Mouse (Mus musculus): ENCODE data around the gene Oxa1l.

The Oxa1l gene

DNA sequence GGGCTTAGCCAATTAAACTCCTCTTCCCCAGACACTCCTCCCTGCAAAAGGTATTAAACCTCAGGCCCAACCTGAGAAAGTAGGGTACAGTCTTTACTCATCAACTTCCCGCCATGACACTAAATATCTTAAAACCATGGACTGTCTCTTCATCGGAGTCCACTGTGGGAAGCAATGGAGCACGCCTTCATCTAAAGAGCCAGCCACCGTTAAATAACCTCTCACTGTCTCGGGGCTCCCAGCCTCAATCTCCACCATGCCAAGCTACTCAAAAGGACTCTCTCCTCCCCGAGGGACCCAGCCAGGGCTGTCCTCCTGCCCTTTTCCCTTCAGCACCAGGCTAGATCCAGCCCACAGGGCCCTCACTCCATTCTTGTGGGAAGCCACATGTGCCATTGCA is 10.0 kb downstream of the Oxa1l start:
- no peak for DNase-seq (ENCODE audit: low spot score in 2 of 2)

DNA sequence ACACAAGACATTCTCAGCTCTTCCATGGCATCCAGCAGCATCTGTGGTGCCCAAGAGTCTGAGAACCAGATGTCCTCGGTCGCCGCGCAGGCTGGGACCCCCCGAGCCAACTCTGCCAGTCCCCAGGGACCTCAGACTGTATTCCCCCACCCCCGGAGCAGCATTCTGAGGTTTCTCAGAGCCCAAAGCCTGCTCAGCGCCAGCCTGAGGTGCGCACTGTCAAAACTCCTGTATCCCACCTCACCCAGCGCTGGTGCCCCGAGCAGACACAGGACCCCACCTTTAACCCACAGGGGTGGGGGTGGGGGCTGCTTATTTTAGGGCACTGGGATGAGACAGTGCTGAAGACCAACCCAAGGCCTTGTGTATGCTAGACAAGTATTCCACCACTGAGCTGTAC is 10.8 kb downstream of the Oxa1l start:
- no peak for DNase-seq (ENCODE audit: low spot score in 2 of 2)

DNA sequence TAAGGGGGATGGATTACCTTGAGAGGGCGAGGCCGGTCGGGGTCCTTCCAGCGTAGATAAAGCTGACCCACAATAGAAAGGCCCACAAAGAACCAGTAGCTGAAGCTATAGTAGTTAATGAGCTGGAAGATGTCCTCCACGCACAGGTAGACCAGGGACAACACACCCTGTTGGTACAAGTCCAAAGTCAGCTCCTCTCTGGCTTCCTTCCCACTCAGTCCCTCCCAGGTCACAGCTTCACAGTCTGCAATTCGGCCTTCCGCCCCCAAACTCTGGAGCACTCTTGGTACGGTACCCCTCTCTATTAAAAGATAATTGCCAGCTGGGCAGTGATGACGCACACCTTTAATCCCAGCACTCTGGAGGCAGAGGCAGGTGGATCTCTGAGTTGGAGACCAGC is 12.3 kb downstream of the Oxa1l start:
- no peak for DNase-seq (ENCODE audit: low spot score in 2 of 2)

DNA sequence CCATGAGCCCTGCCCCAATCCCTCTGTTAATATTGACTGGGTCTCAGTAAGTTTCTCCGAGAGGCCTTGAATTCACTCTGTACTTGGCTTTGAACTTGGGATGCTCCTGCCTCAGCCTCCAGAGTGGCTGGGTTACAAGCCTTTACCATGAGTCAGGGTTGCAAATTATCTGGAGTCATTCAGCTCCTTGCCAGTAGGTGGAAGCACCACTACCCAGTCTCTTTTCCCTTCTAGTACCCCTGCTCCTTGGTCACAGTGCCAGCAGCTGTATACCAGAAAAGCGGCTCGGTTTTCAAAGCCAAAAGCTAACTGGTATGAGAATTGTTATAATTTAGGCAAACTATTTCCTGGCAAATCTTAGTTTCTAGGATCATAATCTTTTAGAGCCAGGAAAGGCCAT is 15.3 kb downstream of the Oxa1l start:
- no peak for DNase-seq (ENCODE audit: low spot score in 2 of 2)

DNA sequence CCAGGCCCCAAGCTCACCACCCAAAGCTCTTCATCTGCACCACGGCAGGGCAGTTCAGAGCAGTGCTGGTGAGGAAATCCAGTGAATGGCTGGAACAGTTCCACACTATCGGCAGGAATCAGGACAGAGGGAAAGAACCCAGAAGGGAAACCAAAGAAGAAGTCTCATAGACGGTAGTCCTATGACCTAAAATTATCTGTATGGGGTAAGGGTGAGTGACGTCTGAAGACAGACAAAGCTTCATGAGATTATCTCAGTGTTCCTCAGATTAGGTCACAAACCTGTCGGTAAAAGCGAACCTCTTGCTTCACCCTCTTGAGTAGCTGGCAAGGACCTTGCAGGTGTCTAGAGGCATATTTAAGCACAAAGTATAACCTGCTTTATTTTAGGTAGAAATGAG is 16.5 kb downstream of the Oxa1l start:
- no peak for DNase-seq (ENCODE audit: low spot score in 2 of 2)

DNA sequence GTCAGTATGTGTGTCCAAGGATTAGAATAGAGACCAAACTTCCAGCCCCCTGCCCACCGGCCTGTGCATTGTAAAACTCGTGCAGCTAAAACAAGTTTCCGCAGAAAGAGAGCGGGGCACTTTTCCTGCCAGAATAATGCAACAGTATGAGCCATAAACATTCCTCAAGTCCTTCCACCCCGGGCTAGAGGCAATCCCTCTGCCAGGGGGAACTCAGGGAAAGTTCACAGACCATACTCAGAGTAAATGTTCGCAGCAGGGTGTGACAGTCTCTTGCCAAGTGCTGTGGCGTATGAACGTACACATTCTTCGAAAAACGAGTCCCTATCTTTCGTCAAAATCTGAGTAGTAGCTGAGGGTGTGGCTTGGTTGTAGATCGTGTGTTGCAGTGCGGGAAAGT is 18.9 kb downstream of the Oxa1l start:
- DNase-seq (ENCODE audit: low spot score in 2 of 2): no peak

DNA sequence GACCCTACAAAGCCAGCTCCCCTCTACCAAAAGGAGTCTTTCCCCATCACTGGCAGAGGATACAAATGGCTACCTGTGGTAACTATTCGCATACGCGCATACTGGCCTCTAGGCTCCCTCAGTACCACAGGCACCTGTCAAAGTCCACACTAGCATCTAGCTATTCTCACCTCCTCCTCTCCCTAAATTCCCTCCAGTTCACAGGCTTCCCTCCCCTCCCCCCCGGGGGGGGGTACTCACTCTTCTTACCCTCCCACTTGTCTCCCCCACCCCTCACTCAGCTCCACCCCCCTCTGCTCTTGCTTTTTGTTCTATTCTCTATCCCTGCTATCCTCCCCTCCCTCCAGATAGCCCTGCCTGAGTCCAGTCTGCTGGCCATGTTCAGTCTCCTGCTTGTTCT is 20.0 kb downstream of the Oxa1l start:
- no peak for DNase-seq (ENCODE audit: low spot score in 2 of 2)

DNA sequence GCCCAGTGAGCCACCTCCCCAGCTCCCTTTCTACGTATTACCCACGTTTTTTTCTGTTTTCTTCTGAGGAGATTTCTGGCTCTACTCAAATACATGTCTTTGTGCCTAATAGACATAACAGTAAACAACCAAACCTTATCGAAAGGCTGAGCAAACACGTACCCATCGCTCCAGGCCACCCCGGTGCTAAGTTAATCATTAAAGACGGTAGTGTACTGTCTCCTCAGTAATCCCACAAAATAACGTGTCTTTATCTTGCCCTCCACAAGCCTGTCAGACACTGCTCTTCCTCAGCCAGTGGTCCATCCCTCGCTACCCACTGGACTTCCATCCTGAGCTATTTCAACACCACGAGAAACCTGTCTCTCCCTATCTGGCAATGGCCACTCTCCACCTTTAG is 21.2 kb downstream of the Oxa1l start:
- no peak for DNase-seq (ENCODE audit: low spot score in 2 of 2)

DNA sequence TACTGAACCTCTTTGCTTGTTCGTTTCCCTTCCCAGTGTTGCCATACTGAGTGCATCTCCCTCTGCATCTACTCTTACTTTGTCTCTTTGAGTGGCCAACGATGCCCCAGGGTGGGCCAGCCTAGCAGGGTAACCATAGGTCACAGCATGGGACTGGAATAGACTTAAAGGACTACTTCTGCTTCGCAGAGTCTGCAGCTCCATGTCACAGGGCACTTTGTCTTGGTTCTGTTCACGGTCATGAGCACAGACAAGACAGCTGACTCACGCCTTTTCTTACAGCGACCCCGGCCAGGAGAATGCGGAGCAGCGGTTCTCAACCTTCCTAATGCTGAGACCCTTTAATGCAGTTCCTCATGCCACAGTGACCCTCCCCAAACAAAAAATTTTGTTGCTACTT is 22.0 kb downstream of the Oxa1l start:
- DNase-seq (ENCODE audit: low spot score in 2 of 2): no peak

DNA sequence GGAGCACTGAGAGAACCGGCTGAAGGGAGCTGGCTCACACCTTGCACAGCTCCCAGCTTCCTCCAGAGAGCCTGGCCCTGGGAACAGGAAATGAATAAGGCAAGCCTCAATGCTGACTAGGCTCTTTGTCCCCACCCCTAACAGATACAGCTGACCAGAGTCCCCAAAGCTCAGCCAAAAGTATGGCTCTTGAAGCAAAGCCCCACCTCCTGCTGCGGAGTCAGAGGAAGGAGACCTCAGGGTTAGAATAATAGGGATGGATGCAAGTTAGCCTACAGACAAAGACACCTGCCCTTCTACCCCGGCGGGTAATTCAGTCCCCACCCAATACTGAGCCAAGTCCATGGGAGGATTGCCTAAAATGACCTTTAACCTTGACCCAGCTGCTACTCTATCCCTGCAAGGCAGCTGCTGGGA is 22.7 kb downstream of the Oxa1l start:
- DNase-seq (ENCODE audit: low spot score in 2 of 2): no peak

DNA sequence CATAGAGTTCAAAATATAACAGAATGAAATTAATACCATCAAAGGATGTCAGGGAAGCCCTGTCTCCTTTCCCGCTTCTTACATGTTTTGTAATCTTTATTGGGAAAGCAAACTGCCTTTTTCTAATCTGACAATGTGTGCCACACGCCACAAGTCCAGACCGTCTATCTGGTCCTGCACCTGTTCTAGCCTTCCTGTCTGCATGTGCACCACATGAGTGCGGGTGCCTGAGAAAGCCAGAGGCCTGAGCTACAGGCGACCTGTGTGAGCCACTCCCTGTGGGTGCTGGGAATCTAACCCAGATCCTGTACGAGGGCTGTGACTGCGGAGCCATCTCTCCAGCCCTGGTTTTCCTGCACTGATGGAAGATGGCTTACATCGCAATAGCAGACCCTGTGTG is 23.8 kb downstream of the Oxa1l start:
- DNase-seq (ENCODE audit: low spot score in 2 of 2): no peak

DNA sequence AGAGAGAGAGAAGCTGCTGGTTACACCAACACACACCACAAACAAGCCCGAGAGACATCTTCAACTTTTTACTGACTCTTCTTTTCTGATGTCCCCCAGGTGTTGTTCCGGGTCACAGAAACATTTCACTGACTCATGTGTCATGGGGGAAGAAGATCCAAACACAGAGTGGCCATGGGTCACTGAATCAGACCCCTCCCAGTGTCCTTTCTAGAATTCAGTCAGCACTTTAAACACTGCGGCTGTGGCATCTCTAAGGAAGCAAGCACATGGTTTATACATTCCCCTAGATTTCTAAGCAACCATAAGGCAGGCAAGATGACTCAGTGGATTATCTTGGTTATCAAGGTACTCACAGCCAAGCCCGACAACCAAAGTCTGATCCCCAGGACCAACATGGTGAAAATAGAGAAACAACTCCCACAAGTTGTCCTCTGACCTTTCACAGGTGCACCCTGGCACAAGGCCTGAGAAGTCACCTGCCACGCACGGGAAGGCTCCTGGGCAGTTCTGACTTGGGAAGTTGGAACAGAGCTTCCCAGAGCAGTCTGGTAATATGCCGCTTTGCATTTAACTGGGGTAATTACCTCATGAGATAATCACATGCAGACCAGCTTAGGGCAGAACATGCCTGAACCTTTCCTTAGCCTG is 25.5 kb downstream of the Oxa1l start:
- no peak for DNase-seq (ENCODE audit: low spot score in 2 of 2)

DNA sequence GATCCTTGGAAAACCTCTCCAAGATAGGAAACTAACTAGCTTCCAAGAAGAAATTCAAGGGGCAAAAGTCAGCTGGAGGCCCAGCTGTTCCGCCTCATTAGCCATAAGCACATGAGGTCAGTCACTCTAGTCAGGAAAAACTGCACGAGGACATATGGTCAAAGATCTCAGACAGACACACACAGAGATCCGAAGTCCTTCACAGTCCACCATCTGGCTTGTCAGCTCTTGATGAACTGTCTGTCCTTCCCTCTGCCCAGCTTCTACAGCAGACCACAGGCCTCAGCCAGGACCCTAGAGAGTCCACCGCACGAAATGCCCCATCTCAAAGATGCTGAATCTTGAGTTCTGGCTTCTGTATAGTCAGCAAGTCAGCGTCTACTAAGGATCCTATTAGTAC is 26.9 kb downstream of the Oxa1l start:
- no peak for DNase-seq (ENCODE audit: low spot score in 2 of 2)

DNA sequence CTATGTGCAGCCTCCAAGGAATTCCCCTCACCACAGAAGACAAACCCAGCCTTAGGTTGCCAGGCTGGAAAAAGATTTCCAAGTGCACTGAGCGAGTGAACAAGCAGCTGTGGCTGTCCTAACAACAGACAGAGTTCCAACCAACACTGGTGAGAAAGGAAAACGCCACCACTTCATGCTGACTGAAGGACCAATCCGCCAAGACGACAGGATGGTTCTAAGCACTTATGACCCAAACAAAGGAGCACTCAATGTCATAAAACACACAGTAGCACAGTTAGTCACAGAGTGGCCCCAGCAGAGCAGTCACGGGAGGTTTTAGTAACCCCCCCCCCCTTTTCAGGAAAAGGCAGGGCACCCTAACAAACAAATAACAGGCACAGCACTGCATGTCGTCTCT is 30.2 kb downstream of the Oxa1l start:
- DNase-seq (ENCODE audit: low spot score in 2 of 2): no peak

DNA sequence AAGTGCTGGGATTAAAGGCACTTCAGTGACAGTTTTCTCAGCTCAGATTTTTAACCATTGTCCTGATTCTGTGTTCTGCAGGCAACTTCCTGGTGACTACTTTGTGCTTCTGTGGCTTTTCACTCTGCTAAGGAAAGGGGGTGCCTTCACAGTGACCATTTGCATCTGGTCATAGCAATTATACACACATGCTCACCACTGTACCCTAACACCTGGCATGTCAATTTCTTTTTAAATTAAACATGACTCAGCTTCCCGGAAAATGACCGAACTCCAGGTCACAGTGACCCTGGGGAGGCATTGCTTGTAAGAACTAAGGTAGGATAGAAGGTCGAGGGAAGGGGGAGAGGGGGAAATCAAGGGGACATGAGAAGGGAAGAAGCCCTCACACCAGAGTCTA is 33.2 kb downstream of the Oxa1l start:
- DNase-seq (ENCODE audit: low spot score in 2 of 2): no peak

DNA sequence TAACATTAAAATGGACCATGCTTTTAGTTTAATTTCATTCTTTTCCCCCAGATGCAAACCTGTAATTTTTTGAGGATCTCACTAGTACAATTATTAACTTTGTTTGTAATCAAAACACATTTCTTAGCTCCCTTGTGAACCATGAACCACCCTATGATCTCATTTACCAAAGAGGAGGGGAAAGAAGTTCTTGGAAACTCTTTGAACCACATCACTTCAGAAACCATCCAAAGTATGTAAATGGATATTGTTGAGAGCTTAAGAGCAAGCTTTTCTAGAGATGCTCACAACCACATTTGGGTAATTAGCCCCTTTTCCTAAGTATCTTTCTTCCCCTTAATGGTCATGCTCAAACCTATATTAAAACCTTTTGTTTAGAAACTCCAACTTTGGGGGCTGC is 33.7 kb downstream of the Oxa1l start:
- DNase-seq (ENCODE audit: low spot score in 2 of 2): no peak

DNA sequence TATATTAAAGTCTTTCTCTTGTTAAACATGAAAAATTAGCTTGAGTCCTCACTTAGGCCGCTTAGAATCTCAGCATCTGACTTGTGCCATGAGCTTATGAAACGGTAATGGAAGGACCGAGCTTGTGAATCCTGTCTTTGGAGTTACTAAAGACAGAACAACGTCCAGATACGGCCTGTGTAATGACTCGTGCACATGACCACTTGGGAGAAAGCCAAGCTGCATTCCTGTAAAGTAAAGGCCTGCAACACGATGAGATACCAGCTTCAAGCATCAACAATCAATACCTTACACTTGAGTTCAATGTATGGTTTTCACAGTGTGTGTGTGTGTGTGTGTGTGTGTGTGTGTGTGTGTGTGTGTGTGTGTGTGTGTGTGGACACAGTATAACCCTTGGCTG is 36.1 kb downstream of the Oxa1l start:
- no peak for DNase-seq (ENCODE audit: low spot score in 2 of 2)

DNA sequence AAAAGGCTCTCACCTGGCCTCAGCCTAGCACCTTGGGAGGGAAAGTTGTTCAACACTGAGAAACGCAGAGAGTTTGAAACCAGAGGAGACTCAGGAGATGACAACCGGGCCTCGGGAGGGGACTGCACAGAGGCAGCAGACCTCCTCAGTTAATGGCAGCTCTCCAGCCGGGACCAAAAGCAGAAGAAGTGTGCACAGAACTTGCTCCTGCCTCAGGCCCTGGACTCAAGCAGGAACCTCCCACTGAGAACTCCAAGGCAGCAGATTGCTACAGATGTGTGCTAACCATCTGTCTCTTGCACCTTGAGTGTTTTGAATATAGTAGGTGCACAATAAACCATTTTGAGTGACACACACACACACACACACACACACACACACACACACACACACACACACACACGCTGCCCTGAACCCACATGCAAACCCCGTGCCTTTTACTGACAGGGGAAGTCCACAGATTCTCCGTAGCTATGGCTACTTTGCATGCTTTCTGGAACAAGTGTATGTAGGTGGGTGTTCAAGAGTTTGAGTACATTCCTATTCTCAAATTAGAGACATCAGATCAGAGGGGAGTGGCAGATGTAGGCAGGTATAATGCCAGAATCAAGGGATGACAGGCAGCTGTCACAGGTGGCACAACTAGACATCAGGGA is 37.4 kb downstream of the Oxa1l start:
- DNase-seq (ENCODE audit: low spot score in 2 of 2): no peak

DNA sequence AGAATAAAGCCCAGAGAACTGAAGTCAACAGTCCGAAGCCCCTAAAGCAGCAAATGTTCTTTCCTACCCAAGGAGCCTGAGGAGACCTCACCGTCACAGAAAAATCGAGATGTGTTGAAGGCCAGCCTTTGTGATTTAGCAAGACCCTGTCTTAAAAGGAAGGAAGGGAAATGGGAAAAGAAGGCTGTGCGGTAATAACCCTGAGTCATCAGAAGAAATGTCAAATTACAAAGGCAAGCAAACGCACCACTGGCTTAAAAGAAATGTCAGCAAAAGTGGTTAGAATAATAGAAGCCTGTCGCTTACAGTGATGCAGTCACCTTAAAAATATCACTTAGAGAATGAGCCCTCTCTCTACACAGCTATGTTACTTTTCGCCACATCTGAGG is 37.9 kb downstream of the Oxa1l start:
- DNase-seq (ENCODE audit: low spot score in 2 of 2): no peak

DNA sequence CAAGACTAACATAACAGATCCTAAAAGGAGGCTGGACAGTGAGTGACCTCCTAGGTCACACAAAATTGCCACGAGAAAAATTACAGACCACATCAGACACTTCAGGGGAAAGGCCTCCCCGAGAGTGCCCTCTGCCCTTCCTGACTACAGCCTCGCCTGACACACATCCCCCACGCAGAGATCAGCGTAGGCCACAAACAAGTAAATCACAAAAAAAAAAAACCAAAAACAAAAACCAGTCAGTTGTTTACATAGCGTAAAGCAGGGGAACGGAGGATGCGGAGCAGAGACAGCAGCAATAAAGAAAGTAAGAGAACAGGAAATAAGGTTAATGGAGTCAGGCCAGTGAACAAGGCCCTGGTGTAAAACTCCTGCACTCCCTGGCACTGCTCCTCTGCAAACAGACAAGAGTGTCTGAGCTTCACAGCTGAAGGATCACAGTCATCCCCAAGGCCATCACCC is 38.3 kb downstream of the Oxa1l start:
- no peak for DNase-seq (ENCODE audit: low spot score in 2 of 2)

DNA sequence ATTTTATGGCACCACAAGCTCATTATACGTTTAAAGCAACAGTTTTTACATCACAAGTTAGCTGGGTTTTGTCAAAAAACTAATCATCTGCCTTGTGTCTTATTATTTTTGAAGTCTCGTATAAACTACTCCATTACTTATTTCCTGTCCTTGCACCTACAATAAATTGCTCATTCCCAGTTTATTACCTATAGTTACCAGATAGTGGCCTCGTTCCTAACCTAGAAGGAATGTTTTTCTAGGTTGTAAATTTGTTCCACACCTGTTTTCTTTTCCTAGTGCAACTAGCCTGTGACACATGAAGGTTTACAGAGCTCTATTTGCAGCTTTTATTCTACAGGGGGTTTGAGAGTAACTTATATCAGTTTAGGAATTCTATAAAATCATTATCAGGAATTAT is 41.1 kb downstream of the Oxa1l start:
- DNase-seq (ENCODE audit: low spot score in 2 of 2): no peak

DNA sequence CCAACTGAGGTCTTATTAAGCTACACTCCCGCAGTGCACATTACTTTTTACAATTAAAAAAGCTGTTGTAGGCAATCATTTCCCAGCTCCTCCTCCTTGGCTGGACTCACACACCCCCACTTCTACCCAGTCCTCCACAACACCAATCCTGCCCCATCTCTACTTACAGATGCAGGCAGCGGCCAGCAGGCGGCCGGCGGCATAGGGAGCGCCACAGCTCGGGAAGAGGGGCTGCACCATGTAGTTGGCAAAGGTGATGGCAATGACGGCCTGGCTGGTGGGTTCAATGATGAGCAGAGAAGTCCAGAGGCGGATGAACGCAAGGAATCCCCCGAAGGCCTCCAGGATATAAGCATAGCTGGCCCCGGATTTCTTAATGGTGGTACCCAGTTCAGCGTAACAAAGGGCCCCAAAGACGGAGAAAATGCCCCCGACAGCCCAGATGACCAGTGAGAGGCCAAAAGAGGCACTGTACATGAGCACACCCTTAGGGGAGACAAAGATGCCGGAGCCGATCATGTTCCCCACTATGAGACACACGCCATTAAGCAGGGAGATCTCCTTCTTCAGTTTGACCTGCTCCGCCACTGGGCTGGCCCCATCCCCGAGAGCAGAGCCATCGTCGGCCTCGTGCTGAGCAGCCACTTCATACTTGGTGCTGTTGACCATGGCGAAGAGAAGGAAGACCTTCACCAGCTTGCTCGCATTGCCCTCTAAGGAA is 47.9 kb downstream of the Oxa1l start:
- no peak for DNase-seq (ENCODE audit: low spot score in 2 of 2)

DNA sequence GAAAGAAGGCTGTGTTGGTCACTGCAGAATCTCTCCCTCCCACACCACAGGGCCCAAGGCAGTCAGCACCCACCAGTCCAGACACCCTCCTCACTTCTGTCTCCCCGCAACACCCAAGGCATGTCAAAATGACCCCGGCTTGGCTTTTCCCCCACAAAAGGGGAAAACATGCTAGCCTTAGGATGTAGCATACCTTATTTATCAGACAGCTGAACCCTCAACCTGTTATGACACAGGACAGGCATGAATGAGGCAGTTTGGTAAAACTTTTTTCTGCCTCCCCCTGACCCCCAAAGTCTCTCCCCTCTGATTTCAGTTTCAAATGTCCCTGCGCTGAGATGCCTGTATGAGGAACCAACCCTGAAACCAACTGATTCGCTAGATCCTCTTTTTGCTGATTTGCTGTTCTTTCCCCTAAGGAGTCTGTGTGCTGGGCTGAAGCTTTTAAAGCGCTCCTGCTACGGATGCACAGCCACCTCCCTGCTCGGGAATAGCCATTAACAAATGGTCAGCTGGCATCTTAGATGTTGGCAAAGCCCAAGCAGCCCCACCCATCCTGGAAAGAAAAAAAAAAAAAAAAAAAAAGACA is 48.5 kb downstream of the Oxa1l start:
- DNase-seq (ENCODE audit: low spot score in 2 of 2): no peak
